9 mouse cellular contexts compared by ENCODE assay signal in genomic region chr6:92219445-92219844, GRCm38 (mm10). TPM values are rescaled to one million over a fixed set of nuclear protein-coding genes. Genes with fewer than 3 reads are reported as not detected.
DNase-seq lines count a peak whose midpoint lies in the region; ATAC-seq and TF ChIP-seq lines count a peak whose summit lies in the region.
"Had no signal": no experiment of that assay in that cellular context is flagged by ENCODE, and none has a peak within 500 bp of the region (broad histone marks: within the 10 kb centered on the region; RNA-seq: fewer than 3 reads in every experiment).

No protein-coding gene starts in this region.

- no peak overlapping the region for H3K4me2 ChIP-seq in kidney, embryonic 14.5 days (replicated peaks; ENCODE audit: low read depth, low read length)
- H3K4me2 ChIP-seq: embryonic facial prominence, embryonic 13.5 days had no signal

- H3K4me1 ChIP-seq in kidney, embryonic 14.5 days (ENCODE audit: control insufficient read depth, insufficient read depth, low read length), result 0 out of 2 replicates have a peak, but pooled peaks cover 5% of the 10 kb centered on the region
- H3K4me1 ChIP-seq in E14TG2a.4 (replicated peaks; ENCODE audit: low read depth, low read length), result peaks cover 26% of the 10 kb centered on the region
- H3K4me1 ChIP-seq: embryonic facial prominence, embryonic 13.5 days had no signal

- no peak overlapping the region for H3K27ac ChIP-seq in kidney, embryonic 14.5 days (ENCODE audit: low read depth, low read length)
- H3K27ac ChIP-seq: embryonic facial prominence, embryonic 13.5 days had no signal

- H3K4me3 ChIP-seq in kidney, embryonic 14.5 days (ENCODE audit: low read length), result no peak overlapping the region
- no peak overlapping the region for H3K4me3 ChIP-seq in E14TG2a.4 (replicated peaks; ENCODE audit: low read length)
- H3K4me3 ChIP-seq: embryonic facial prominence, embryonic 13.5 days had no signal

- intact Hi-C loops in heart, postnatal 36 days (cut with DNase I), result loop anchor here (1.0 kb wide), 1 partner anchor 50 kb away; no protein-coding TSS in a partner anchor
- intact Hi-C loops in left cerebral cortex, postnatal 25 days (cut with DNase I), result loop anchor here (1.0 kb wide), 1 partner anchor 50 kb away; no protein-coding TSS in a partner anchor

- H3K9me3 ChIP-seq in kidney, embryonic 14.5 days (ENCODE audit: control insufficient read depth, low read length), result no peaks in the 10 kb centered on the region
- no peaks in the 10 kb centered on the region for H3K9me3 ChIP-seq in E14TG2a.4 (ENCODE audit: low read length)
- H3K9me3 ChIP-seq: embryonic facial prominence, embryonic 13.5 days had no signal

- ATAC-seq in kidney, embryonic 14.5 days (ENCODE audit: low FRiP score, low TSS enrichment), result no peak
- ATAC-seq in monocyte, adult 5-6 weeks (replicated peaks; ENCODE audit: insufficient number of reproducible peaks, low FRiP score, low TSS enrichment, poor library complexity, severe bottlenecking), result no peak

- H3K9ac ChIP-seq in kidney, embryonic 14.5 days (ENCODE audit: low read depth, low read length), result no peak overlapping the region
- H3K9ac ChIP-seq: embryonic facial prominence, embryonic 13.5 days had no signal

- no peaks in the 10 kb centered on the region for H3K36me3 ChIP-seq in kidney, embryonic 14.5 days (ENCODE audit: control insufficient read depth, insufficient read depth, low read length)
- no peaks in the 10 kb centered on the region for H3K36me3 ChIP-seq in E14TG2a.4 (ENCODE audit: insufficient read depth, low read length)
- H3K36me3 ChIP-seq: embryonic facial prominence, embryonic 13.5 days had no signal

- DNase-seq in kidney, adult 11 months, result peak; percentile 88
- peak; percentile 78 for DNase-seq in adipocyte (ENCODE audit: low spot score)
- peak; percentile 6 to 18 for DNase-seq in heart, postnatal 36 days
- DNase-seq in left cerebral cortex, postnatal 25 days (ENCODE audit: low spot score in 2 of 2), result peak; percentile 46 to 55
- DNase-seq in retina, postnatal 1 day, result peak; percentile 54

- no peaks in the 10 kb centered on the region for H3K27me3 ChIP-seq in kidney, embryonic 14.5 days (ENCODE audit: control insufficient read depth, insufficient read depth, low read length)
- no peaks in the 10 kb centered on the region for H3K27me3 ChIP-seq in E14TG2a.4 (ENCODE audit: insufficient read depth, low read length)

- peak; percentile 63 for TF ChIP-seq CTCF in E14TG2a.4 (conservative IDR thresholded peaks at IDR 0.05; ENCODE audit: low read length)

- WGBS in kidney, embryonic 14.5 days, result 51% methylated on average over 3 of the region's 3 CpGs

RNA-seq across cellular contexts. Expression of gene Rbsn, which starts 4.7 kb away (rescaled TPM):
- polyA plus RNA-seq in kidney, embryonic 14.5 days (2014; fragmentation: Nextera tagmentation; extraction: Ambion mirVana), result 10.0 and 16.7 TPM in 2 replicates
- 10 to 100 TPM; 15.8 to 18.7 TPM for total RNA-seq in heart, postnatal 36 days (2021)
- 10 to 100 TPM; 39.7 to 43.3 TPM for total RNA-seq in left cerebral cortex, postnatal 25 days (2021)
- 22.6 to 29.9 TPM (median 27.0 TPM) in 3 replicates for total RNA-seq in monocyte, adult 5-6 weeks (2017)

RNA-seq across cellular contexts. Expression of gene Trh, which starts 25.0 kb away (rescaled TPM):
- polyA plus RNA-seq in kidney, embryonic 14.5 days (2014; fragmentation: Nextera tagmentation; extraction: Ambion mirVana), result 4.3 and 5.9 TPM in 2 replicates
- not detected for total RNA-seq in heart, postnatal 36 days (2021)
- 1 to 10 TPM; 3.3 to 8.9 TPM for total RNA-seq in left cerebral cortex, postnatal 25 days (2021)
- not detected in 3 replicates for total RNA-seq in monocyte, adult 5-6 weeks (2017)
- polyA plus RNA-seq: embryonic facial prominence, embryonic 13.5 days had no signal

RNA-seq across cellular contexts. Expression of gene Mrps25, which starts 35.6 kb away (rescaled TPM):
- polyA plus RNA-seq in kidney, embryonic 14.5 days (2014; fragmentation: Nextera tagmentation; extraction: Ambion mirVana), result 78.3 and 84.3 TPM in 2 replicates
- total RNA-seq in heart, postnatal 36 days (2021), result 10 to 100 TPM; 80.7 to 91.2 TPM
- total RNA-seq in left cerebral cortex, postnatal 25 days (2021), result 10 to 100 TPM; 49.2 to 54.5 TPM
- total RNA-seq in monocyte, adult 5-6 weeks (2017), result 22.4 to 25.1 TPM (median 23.8 TPM) in 3 replicates

Comparison
In these comparisons a context has a peak if more than half of its experiments do, and no peak if none do; other contexts are left out.
1. DNase-seq: peak in every context shown above with its lines; median percentile 88 in kidney, adult 11 months; 78 in adipocyte; 54 in retina, postnatal 1 day; 50 in left cerebral cortex, postnatal 25 days; 12 in heart, postnatal 36 days.